10 mouse cellular contexts compared by ENCODE assay signal in genomic region chr13:21924734-21925335, GRCm38 (mm10). TPM values are rescaled to one million over a fixed set of nuclear protein-coding genes. Genes with fewer than 3 reads are reported as not detected.
DNase-seq lines count a peak whose midpoint lies in the region; ATAC-seq lines count a peak whose summit lies in the region.
"Had no signal": no experiment of that assay in that cellular context is flagged by ENCODE, and none has a peak within 500 bp of the region (broad histone marks: within the 10 kb centered on the region; RNA-seq: fewer than 3 reads in every experiment).

No protein-coding gene starts in this region.

- ATAC-seq in heart, embryonic 12.5 days (ENCODE audit: insufficient number of reproducible peaks, low FRiP score): no peak

- H3K4me2 ChIP-seq in heart, embryonic 12.5 days: peak overlapping the region; percentile 62

- no peaks in the 10 kb centered on the region for H3K27me3 ChIP-seq in heart, embryonic 12.5 days (replicated peaks)

- DNase-seq in heart, postnatal 36 days: no peak
- peak; percentile 52 for DNase-seq in 3134 (ENCODE audit: extremely low read depth, insufficient read length, low spot score)
- peak; percentile 62 for DNase-seq in embryo, embryonic 11 days
- DNase-seq in liver: peak; percentile 82
- no peak for DNase-seq in B cell, adult 2 months
- DNase-seq in thymus, postnatal 25 days: no peak
- no peak for DNase-seq in gastrocnemius, adult 8-10 months (ENCODE audit: low spot score in 2 of 2)

- H3K9me3 ChIP-seq in heart, embryonic 12.5 days (replicated peaks): no peaks in the 10 kb centered on the region

- H3K27ac ChIP-seq in heart, embryonic 12.5 days (ENCODE audit: poor library complexity, severe bottlenecking): no peak overlapping the region

- H3K36me3 ChIP-seq in heart, embryonic 12.5 days: no peaks in the 10 kb centered on the region

- WGBS in heart, embryonic 12.5 days: 5% methylated on average over 21 of the region's 21 CpGs

- intact Hi-C loops in heart, postnatal 36 days (cut with DNase I): no loop called here

- H3K4me3 ChIP-seq in heart, embryonic 12.5 days: peak overlapping the region; percentile 34

- H3K4me1 ChIP-seq in heart, embryonic 12.5 days (replicated peaks): 0 out of 2 replicates have a peak, but pooled peaks cover 4% of the 10 kb centered on the region

- H3K9ac ChIP-seq in heart, embryonic 12.5 days: 0 out of 2 replicates have a peak overlapping the region, but pooled peaks have one; percentile 24

RNA-seq across cellular contexts. Expression of gene Zfp184, which starts 20.1 kb away (rescaled TPM):
- 7.5 and 8.3 TPM in 2 replicates for polyA plus RNA-seq in heart, embryonic 12.5 days (2016; fragmentation: Nextera tagmentation; extraction: Ambion mirVana)
- under 1 TPM; 0.97 to 0.98 TPM for total RNA-seq in heart, postnatal 36 days (2021)
- 1 to 10 TPM in 1 of 4 experiments, under 1 TPM in 3; 0.48 to 1.4 (median 0.80) TPM for total RNA-seq in gastrocnemius, adult 8-10 months (2022)

RNA-seq across cellular contexts. Expression of gene Pom121l2, which starts 56.2 kb away (rescaled TPM):
- 0.13 and 0.14 TPM in 2 replicates for polyA plus RNA-seq in heart, embryonic 12.5 days (2016; fragmentation: Nextera tagmentation; extraction: Ambion mirVana)
- total RNA-seq in heart, postnatal 36 days (2021): not detected
- not detected for total RNA-seq in gastrocnemius, adult 8-10 months (2022)
- total RNA-seq: left cerebral cortex, postnatal 36 days had no signal
- polyA plus RNA-seq: cortical plate, adult 2 months had no signal

Comparison
In these comparisons a context has a peak if more than half of its experiments do, and no peak if none do; other contexts are left out.
1. DNase-seq: peak in 3134 (single experiment), embryo, embryonic 11 days (single experiment) and liver (single experiment); none in heart, postnatal 36 days (0 of 2), B cell, adult 2 months (0 of 2), thymus, postnatal 25 days (single experiment) and gastrocnemius, adult 8-10 months (0 of 2).